Mouse (Mus musculus): ENCODE data around the gene Rnf13. TPM values are rescaled to one million over a fixed set of nuclear protein-coding genes. Genes with fewer than 3 reads are reported as not detected.

Gene Rnf13
- polyA plus RNA-seq, 1 experiment, result 151 TPM

DNA sequence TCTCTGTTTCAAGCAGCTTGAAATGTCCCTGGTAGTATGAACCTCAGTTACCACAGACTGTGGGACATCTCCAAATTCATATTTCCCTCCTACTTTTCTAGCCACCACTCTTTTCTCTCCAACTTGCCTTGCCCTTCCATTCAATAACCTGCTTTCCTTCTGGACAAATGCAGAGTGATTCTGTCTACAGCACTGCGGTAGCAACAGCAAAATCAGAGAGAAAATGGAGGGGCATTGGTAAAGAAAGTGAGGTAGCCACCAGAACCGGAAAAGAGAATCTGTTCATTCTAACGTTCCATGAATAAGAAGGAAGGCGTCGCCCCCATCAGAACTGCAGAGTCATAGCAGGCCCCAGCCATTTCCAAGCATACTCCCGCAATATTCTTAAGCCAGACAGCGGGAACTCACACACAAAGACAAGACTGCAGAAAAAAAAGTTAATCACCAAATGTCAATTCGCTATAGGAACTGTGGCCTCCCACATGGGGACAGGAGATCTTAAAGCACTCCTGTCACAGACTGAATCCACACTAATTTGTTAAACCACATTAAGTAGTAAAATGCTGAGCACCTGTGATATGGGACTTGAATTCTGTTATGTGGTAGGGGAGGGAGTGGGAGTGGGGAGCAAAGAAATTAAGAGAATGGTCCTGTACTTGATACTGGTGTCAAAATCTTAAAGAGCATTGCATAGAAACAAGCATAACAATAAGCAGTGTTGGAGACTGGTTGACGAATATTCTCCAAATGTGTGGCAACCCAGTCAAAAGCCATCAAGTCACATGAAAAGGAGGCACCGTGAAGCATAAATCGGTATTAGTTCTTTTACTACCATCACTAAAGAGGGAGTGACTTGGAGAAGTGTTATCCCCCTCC is 110.2 kb downstream of the Rnf13 start:
- Histone ChIP-seq H3K27me3 (replicated peaks; ENCODE audit: control insufficient read depth, insufficient read depth, low read length) (no peaks in the 10 kb centered on the region), H3K4me1 (ENCODE audit: control insufficient read depth, insufficient read depth, low read length) (peaks cover 8% of the 10 kb centered on the region; the same call in 1 of the 2 replicates), H3K27ac (ENCODE audit: insufficient read depth, low read depth, low read length) (peak overlapping the region; percentile 76), H3K36me3 (ENCODE audit: control insufficient read depth, insufficient read depth, low read length) (no peaks in the 10 kb centered on the region), H3K4me3 (ENCODE audit: insufficient read depth, low read depth, low read length) (peak overlapping the region; percentile 67)
- TF ChIP-seq POLR2A (IDR thresholded peaks at IDR 0.05; ENCODE audit: low read depth, low read length) (no peak), CTCF (conservative IDR thresholded peaks at IDR 0.05; ENCODE audit: insufficient read depth, insufficient read length, low read depth, low read length) (no peak)
- peak; percentile 18 for DNase-seq
- WGBS, result 24% methylated on average over 11 of the region's 11 CpGs

GRCm38 (mm10) chr3:57846662-57846911 is 110.7 kb downstream of the Rnf13 start:
- DNase-seq, result no peak
- H3K4me3 ChIP-seq (ENCODE audit: insufficient read depth, low read depth, low read length), result peak overlapping the region; percentile 67
- TF ChIP-seq CTCF (conservative IDR thresholded peaks at IDR 0.05; ENCODE audit: insufficient read depth, insufficient read length, low read depth, low read length) (no peak), POLR2A (IDR thresholded peaks at IDR 0.05; ENCODE audit: low read depth, low read length) (no peak)
- H3K27ac ChIP-seq (ENCODE audit: insufficient read depth, low read depth, low read length), result peak overlapping the region; percentile 67
- H3K4me1 ChIP-seq (ENCODE audit: control insufficient read depth, insufficient read depth, low read length), result peaks cover 8% of the 10 kb centered on the region; the same call in 1 of the 2 replicates
- no peaks in the 10 kb centered on the region for H3K27me3 ChIP-seq (replicated peaks; ENCODE audit: control insufficient read depth, insufficient read depth, low read length)
- 4% methylated on average over 9 of the region's 9 CpGs for WGBS
- no peaks in the 10 kb centered on the region for H3K36me3 ChIP-seq (ENCODE audit: control insufficient read depth, insufficient read depth, low read length)

- H3K4me1 ChIP-seq (ENCODE audit: control insufficient read depth, insufficient read depth, low read length), result peaks cover 8% of the 10 kb centered on the region; the same call in 1 of the 2 replicates
- DNase-seq, result peak; percentile 60
- TF ChIP-seq POLR2A (IDR thresholded peaks at IDR 0.05; ENCODE audit: low read depth, low read length) (no peak), CTCF (conservative IDR thresholded peaks at IDR 0.05; ENCODE audit: insufficient read depth, insufficient read length, low read depth, low read length) (no peak)
- H3K4me3 ChIP-seq (ENCODE audit: insufficient read depth, low read depth, low read length), result peak overlapping the region; percentile 67
- under 1% methylated on average over 95 of the region's 104 CpGs for WGBS
- peak overlapping the region; percentile 58 for H3K27ac ChIP-seq (ENCODE audit: insufficient read depth, low read depth, low read length)
- no peaks in the 10 kb centered on the region for H3K36me3 ChIP-seq (ENCODE audit: control insufficient read depth, insufficient read depth, low read length)
- no peaks in the 10 kb centered on the region for H3K27me3 ChIP-seq (replicated peaks; ENCODE audit: control insufficient read depth, insufficient read depth, low read length)
Measured at GRCm38 (mm10) chr3:57846912-57847759, 111.3 kb downstream of the Rnf13 start.

GRCm38 (mm10) chr3:57847760-57848185 is 111.9 kb downstream of the Rnf13 start, which contains the start of gene Pfn2:
TSS of gene Pfn2 (minus strand) at chr3:57848079.
- DNase-seq, result peak; percentile 59
- peak within 1 kb of the TSS; percentile 67 for H3K4me3 ChIP-seq (ENCODE audit: insufficient read depth, low read depth, low read length)
- WGBS, result under 1% methylated on average over 52 of the region's 52 CpGs
- H3K27me3 ChIP-seq (replicated peaks; ENCODE audit: control insufficient read depth, insufficient read depth, low read length), result no peaks in the 10 kb centered on the region
- no peak for TF ChIP-seq CTCF (conservative IDR thresholded peaks at IDR 0.05; ENCODE audit: insufficient read depth, insufficient read length, low read depth, low read length)
- no peak for TF ChIP-seq POLR2A (IDR thresholded peaks at IDR 0.05; ENCODE audit: low read depth, low read length)
- H3K4me1 ChIP-seq (ENCODE audit: control insufficient read depth, insufficient read depth, low read length), result peaks cover 3% of the 10 kb centered on the region; the same call in 1 of the 2 replicates
- H3K27ac ChIP-seq (ENCODE audit: insufficient read depth, low read depth, low read length), result peak within 1 kb of the TSS; percentile 58
- no peaks in the 10 kb centered on the region for H3K36me3 ChIP-seq (ENCODE audit: control insufficient read depth, insufficient read depth, low read length)

- H3K27ac ChIP-seq (ENCODE audit: insufficient read depth, low read depth, low read length), result no peak overlapping the region
- no peaks in the 10 kb centered on the region for H3K4me1 ChIP-seq (ENCODE audit: control insufficient read depth, insufficient read depth, low read length)
- WGBS, result 62% methylated on average over 3 of the region's 3 CpGs
- TF ChIP-seq CTCF (conservative IDR thresholded peaks at IDR 0.05; ENCODE audit: insufficient read depth, insufficient read length, low read depth, low read length) (no peak), POLR2A (IDR thresholded peaks at IDR 0.05; ENCODE audit: low read depth, low read length) (no peak)
- no peaks in the 10 kb centered on the region for H3K36me3 ChIP-seq (ENCODE audit: control insufficient read depth, insufficient read depth, low read length)
- H3K27me3 ChIP-seq (replicated peaks; ENCODE audit: control insufficient read depth, insufficient read depth, low read length), result no peaks in the 10 kb centered on the region
- no peak for DNase-seq
- no peak overlapping the region for H3K4me3 ChIP-seq (ENCODE audit: insufficient read depth, low read depth, low read length)
Measured at GRCm38 (mm10) chr3:57882945-57883344, 147.1 kb downstream of the Rnf13 start.

Other genes starting within 250 kb of the Rnf13 start
- 29.6 and 31.2 TPM in 2 replicates for gene Wwtr1, start 160.2 kb upstream of the Rnf13 start, polyA plus RNA-seq (2012; rRNA removed)
- gene Commd2, start 84.3 kb upstream of the Rnf13 start, polyA plus RNA-seq (2012; rRNA removed), result 24.2 and 26.1 TPM in 2 replicates
- gene Ankub1, start 43.3 kb upstream of the Rnf13 start, polyA plus RNA-seq (2012; rRNA removed), result not detected in 2 replicates
- gene Pfn2, start 112.0 kb downstream of the Rnf13 start, polyA plus RNA-seq (2012; rRNA removed), result 29.4 and 37.4 TPM in 2 replicates

All from kidney, adult 2 months (tissue).